Mouse (Mus musculus) urinary bladder, postnatal 25 days (tissue): ENCODE results near the gene Nampt.

ENCODE experiments used
- DNase-seq: peaks from one replicate; pipeline ENCODE4 v3.0.0; 2022; ENCODE audit warnings: low spot score

Nampt gene

DNA sequence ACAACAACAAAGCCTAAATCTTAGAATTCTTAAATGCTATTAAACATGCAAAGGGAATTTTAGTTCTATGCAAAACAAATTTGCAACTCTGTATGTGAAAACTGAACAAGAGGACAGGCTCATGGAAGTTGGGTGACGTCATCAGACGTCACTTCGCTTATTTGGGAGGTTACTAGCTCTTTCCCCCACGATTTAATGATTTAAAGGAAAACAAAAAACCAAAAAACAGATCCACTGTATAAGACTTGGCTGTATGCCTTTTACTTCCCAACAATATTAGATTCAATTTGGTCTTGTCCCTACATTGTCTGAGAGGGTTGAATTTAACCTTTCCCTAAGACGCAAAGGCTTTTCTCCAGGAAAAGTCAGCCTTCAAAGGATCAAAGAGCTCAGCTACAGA is at the start of gene Nampt:
Gene Nampt, plus strand, starts transcription at position 130 of the 400 bp plus-strand sequence.
- no peak for DNase-seq

DNA sequence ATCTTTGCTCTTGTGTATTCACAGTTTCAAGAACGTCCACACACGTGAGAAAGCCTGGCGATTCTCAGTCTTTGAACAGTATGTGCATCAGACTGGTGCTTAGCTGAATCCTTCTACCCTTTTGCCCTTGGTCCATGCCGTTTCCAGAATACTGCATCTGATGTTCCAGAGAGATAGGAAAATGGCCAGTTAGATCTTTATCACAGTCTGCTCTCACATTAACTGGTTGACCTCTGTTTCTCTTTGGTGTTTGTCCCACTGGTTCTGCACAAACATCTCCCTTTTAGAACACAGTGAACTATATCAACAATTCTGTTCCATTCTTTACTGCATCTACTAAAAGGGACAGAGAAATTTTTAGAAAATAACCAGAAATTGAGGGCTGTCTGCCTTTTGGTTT is 48.6 kb upstream of the Nampt start:
- DNase-seq, result no peak

DNA sequence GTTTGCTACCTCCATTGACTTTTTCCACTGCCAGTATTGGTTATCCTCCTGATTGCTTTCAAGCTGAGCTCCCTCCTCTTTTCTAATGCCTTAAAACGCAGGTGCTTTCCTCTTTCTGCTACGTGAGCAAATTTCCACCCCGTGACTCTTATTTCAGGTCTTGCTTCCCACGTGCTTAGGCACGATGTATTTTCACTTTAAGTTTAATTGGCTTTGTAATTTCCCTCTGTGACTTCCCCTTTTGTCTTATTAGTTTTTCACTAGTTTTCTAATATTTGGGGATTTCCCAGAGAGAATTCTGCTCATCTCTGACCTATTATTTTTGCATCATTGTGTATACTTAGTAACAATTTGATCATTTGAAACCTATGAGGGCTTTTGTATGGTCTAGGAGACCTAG is 44.8 kb upstream of the Nampt start:
- no peak for DNase-seq

DNA sequence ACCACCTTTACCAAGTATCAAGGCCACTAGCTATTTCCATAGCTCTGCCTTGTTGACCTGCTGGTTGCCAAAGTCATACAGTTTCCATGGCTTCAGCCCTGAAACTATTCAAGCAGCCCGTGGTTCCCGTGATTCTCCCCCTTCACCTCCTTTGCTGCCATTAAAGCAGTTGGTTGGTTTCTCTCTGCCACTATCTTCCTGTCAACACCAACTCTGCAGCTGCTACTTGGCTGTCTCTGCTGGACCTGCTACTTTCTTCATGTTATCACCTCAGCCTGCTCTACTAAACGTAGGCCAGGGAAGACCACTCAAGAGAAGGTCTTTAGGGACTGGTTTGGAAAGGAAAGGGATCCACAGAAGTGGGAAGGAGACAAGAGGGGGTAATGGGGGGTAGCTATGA is 30.3 kb upstream of the Nampt start:
- no peak for DNase-seq

DNA sequence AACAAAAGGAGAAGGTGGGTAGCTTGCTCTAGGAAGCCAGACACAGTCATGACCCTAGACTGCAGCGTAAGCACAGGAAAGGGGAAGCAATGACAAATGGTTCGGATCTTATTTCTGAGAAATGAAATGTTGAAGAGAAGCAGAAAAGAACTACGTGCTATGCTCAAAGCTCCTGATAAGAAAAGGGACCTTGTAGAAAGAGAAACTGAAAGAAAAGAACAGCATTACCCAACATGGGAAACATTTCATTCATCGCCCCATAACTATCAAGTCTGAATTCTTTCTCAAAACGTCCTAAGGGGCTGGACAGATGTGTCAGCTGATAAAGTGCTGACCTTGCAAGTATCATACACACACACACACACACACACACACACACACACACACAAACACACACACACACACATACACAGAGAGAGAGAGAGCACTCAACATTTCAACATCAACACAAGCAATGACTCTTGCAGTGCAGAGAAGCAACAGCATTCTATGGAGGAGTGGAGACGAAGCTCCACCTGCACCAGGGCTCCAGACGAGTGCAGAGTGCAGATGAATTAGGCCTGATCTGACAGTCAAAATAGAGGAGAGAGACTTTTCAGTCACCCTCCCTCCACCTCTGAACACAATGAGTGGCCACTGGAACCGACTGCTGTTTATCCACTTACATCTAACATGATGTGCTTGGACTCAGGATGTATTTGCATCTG is 23.4 kb upstream of the Nampt start:
- DNase-seq, result no peak

DNA sequence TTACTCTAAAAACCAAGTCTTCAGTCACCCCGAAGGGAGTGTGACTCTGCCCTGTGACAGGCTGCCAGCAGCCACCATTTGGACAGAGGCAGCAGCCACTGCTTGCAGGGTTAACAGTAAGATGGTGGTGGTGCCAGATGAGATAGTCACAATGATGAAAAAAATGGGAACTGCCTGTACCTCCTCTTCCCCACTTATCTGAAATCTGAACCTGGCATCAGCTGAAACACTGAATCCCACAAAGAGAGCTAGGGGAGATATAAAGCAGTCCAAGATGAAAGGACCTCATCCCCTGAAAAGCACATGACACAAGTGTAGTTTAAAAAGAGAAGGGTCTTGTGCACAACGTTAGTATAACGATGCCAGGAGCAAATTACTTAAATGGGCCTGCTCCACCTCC is 21.9 kb upstream of the Nampt start:
- no peak for DNase-seq

DNA sequence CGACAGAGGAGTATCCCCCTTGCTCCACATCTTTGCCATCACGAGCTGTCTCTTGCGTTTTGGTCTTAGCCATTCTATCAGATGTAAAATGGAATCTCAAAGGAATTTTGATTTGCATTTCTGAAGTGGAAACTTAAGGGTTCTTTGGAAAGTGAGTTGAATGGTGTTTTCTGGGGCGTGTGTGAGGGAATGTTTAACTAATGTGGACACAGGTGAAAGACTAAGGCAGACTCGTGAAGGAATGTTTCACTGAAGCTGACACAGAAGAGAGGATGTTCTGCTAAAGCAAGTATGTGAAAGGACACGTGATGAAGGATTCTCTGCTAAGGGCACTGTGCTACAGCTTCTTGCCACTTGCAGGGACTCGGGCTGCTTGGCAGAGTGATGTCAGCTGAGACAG is 18.3 kb upstream of the Nampt start:
- DNase-seq, result no peak

DNA sequence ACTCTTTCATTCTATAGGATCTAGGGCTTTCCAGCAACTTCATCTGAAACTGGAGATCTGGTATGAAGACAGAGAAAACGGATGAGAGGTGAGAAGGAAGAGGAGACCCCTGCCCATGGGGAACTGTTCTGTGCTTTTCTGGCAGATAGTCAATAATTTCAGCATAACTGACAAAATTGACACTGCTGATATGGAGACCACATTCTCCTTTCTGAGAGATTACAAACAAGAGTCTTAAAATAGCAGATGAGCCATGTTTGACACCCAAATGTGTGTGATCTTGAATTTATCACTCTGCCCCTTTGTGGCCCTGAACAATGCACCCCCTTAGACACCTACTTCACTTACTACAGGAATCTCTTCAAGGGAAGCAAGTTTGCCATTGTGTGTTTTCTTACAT is 13.8 kb upstream of the Nampt start:
- no peak for DNase-seq

DNA sequence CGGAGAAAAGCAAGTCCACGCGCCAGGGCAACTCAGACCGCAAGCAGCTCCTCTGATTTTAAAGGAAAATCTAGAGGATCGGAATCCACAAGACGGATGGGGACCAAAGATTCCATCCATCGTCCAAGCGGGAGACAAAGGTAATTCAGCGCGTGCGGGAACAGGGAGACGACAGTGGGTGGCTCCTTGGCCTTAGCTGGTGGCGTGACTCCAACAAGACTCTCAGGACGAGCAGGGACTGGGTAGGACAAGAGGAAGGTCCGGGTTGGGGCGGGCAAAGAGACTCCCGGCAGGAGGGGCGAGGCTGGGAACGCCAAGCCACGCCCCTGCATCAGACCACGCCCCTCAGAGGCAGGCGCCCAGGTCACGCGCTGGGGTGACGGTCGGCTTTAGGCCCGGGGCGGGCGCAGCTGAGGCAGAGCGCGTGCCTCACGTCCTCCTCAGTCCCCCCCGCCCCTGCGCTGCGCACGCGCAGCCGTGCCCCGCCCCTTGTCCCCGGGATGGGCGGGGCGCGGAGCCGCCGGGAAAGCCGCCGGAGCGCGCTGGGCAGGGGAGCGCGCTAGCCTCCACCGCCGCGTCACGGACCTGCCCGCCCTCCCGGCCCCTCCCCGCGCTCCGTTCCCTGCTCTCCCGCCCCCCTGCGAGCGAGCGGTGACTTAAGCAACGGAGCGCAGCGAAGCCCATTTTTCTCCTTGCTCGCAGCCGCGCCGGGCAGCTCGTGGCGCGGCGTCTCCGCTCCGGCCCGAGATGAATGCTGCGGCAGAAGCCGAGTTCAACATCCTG is 669 bp downstream of the Nampt start:
- DNase-seq, result peak; percentile 98

DNA sequence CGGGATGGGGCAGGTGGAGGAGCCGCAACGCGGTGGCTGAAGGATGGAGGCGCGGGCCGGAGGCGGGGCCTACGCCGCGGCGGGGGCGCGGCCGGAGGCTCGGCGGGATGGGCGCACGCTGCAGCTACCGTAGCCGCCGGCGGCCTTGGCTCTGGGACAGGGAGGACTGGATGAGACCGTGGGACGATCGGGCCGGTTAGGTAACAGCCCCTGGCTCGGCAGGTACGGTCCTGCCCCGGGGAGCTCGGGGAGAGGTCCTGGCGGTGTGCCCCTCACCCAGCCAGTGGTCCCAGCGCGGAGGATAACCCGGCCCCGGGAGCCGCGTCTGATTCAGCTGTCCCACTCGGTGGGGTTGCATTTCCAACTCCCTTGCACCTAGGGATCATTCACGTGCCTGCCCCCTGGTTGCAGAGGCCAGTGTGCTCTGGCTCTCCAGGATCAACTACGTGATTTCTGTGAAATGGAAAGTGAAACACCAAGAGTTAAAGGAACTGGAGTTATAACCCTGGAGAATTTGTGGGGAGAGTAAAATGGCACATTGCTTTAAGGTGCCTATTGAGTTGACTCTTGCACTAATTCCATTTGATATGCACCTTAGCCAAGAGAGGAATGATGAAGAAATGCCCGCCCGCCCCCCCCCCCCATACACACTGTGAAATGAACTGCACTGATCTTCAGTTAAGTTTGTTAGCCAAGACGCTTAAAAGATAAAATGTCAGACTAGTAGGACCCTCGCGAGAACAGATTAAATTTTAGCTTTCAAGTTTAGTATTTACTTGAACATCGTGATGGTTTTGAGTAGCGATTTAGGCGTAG is 1.6 kb downstream of the Nampt start:
- DNase-seq, result peak; percentile 56

DNA sequence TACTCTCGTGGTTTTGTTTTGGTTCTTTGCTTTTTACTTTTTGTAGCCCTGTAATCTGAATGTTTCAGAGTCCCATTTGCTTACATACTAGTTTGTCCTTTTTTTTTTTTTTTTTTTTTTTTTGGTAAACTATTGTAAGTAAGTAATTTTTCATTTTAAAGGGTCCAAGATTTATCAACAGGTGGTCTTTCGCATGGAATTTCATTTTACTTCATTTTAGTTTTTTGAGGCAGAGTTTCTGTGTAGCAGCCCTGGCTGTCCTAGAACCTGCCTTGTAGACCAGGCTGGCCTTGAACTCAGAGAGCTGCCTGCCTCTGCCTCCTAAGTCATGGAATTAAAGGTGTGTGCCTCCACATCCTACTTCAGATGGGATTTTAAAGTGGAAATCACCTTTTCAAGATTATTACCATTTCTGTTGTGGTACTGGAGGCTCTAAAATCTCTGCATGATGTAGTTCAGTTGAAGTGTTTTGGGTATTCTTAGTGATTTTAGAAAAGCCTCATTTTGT is 2.2 kb downstream of the Nampt start:
- DNase-seq, result no peak

DNA sequence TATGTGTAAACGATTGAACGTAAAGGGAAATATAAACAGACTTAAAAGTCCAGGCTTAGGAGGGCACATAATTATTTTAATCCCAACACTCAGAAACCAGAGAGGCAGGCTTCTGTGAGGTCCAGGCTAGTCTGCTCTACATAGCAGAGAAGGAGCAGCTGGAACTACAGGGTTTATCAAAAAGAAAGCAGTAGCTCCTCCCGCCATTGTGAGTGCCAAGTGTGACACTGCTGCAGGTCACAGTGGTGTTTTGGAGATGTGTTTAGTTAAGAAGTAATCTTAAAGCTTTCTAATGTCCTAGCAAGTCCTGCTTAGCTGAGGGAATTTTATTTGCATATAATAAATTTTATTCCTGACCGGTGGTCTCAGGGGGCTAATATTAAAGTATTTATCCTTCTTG is 2.7 kb downstream of the Nampt start:
- no peak for DNase-seq

DNA sequence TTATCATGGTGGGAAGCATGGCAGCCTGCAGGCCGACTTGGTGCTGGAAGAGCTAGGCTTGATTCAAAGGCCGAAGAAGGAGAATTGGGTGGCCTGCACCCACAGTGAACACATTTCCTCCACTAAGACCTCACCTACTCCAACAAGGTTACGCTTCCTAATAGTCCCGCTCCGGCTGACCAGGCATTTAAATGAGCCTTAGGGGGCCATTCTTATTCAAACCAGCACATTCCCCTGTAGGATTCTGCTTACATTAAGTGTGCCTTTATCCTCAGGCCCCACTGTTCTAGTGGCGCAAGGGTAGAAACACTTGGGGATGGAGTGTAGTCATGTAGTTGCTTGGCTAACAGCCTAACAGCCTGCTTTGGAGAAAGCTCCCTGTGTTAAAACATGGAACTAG is 5.2 kb downstream of the Nampt start:
- DNase-seq, result no peak

DNA sequence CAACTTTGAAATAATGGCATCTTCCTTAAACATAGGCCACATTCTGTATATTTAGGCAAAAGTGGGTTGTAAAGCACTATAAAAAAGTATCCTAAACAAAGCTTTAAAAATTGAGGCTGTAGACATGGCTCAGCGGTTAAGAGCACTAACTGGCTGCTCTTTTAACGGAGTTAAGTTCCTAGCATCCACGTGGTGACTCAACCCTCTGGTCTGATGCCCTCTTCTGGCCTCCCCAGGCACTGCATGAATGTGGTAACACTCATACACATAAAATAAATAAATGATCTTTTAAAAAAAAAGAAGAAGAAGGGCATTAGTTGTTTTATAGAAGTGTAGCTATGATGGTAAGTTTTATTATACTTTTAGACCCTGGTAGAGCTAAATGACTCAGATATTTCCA is 7.6 kb downstream of the Nampt start:
- DNase-seq, result peak; percentile 45

DNA sequence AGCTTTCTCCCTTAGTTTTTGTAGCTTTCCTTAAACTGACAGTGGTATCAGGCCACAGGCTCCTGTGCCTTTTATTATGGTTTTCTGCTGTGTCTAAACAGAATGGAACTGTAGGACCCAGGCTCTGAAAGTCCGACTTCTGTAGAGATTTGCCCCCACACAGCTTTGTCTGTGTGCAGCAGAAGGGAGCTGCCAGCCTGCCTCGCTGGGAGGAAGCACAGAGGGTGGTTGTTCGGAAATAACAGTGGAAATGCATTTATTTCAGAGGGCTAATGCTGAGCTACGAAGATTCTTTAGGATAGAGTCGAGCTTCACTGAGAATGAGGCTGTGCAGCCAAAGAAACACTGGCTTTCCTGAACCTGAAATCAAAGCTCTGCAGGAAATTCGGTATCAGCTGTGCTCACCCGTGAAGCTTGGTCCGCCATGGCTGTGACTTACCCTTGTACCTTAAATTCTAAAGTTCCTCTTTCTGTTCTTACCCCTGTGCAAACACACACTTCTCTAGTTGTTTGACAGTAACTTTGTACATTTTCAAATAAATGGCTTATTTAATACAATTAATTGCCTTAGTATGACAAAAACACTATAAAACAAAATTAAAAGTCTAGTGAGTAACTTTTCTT is 8.9 kb downstream of the Nampt start:
- no peak for DNase-seq

DNA sequence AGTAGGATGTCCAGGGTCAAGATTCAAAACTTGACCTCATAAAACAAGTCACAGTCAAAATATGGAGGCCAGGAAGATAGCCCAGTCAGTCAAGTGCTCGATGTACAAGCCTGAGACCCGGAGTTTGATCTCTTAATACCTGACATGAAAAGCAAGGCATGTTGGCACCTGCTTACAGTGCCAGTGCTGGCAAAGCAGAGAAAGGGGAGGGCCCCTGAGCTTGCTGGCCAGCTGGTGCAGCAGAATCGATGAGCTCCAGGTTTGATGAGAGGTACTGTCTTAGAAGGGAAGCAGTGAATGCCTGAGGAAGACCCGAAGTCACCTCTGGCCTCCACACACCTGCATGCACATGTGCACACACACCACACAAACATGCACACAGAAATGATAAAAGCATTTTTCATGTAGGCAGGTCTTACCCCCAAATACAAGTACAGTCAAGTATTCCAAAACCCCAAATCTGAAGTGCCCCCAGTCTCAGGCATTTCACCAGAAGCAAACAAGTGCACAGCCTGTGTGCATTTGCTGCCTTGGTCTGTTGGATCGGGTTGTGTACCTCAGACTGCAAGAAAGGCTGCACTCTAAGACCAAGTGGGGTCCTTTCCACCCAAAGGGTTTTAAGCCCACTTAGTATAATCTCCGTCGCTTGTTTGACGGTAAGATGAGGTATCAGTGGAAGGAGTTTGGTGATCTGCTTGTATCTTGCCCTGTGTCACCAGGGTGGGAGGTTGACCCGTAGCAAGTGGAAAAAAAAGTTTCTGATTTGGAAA is 10.2 kb downstream of the Nampt start:
- no peak for DNase-seq

DNA sequence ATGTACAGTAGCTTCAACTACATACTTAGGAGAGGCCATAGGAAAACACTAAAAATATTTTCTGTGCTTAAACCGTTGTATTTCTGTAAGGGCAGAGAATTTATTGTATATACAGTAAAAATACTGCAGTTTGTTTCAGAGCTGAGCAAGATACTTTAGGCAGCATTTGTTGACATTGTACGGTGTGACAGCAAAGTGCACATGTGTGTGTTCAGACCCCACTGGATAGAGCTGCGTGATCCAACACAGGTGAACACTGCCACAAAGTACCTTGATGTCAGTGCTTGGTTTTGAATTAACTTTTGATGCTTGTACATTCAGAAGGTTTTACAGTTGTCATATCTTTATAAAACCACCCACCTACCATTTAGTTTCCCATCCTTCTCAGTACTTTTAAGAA is 12.7 kb downstream of the Nampt start:
- no peak for DNase-seq

DNA sequence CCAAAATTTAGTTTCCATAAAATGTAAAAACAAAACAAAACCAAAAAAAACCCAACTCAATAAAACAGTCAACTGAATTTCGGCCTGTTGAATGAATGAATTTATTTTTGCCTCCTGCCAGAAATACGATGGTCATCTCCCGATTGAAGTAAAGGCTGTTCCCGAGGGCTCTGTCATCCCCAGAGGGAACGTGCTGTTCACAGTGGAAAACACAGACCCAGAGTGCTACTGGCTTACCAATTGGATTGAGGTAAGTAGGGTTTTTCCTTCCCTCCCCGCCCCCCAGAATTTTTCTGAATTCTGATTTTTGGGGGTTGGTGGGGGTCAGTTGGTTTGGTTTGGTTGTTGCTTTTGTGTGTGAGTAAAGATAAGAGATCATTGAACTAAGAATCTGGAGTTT is 15.4 kb downstream of the Nampt start:
- DNase-seq, result no peak

DNA sequence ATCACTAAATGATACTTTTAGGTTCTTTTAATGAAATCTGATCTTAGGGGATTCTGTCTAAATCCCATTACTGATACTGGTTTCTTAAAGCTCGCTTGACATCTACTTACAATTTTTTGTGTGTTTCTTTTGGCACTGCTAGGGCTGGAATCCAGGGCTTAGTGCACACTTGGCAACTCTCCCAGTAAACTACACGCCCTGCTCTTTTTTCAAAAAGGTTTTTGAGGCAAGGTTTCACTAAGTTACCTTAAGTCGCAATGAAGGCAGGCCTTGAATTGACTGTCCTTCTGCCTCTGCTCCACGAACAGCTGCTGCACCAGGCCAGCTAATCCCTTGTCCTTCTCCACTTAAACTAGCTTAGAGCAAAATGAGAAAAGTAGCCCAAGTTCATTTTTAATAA is 15.9 kb downstream of the Nampt start:
- no peak for DNase-seq

DNA sequence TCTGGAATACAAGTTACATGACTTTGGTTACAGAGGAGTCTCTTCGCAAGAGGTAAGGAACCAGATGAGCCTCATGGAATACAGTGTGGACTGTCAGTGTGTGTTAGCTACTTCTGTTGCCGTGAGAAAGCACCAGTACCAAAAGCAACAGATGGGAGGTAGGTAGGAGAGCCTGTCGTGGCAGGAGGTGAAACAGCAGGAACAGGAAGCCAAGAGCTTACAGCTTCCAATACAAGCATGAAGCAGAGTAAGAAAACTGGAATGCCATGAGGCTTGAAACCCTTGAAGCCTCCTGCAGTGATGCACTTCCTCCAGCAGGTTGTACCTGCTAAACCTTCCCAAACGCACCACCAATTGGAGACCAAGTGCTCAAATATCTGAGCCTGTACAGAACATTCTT is 19.1 kb downstream of the Nampt start:
- no peak for DNase-seq

DNA sequence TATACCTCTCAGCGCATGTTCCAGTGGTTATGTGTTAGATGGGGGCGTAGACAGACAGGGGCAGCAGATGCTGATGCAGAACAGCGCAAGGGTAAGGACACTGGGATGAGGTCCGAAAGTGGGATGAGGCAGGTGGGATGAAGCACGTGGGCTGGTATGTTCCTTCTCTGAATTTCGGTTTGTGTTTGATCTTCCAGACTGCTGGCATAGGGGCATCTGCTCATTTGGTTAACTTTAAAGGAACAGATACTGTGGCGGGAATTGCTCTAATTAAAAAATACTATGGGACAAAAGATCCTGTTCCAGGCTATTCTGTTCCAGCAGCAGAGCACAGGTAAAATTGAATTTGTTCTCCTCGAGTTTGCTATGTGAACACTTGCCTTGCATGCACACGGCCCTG is 19.6 kb downstream of the Nampt start:
- no peak for DNase-seq
